Mouse (Mus musculus): ENCODE measurements around the gene Wdfy3.

- TF ChIP-seq CTCF (IDR thresholded peaks at IDR 0.05; ENCODE audit: insufficient read depth, low read length) (no peak), POLR2A (IDR thresholded peaks at IDR 0.05; ENCODE audit: borderline replicate concordance, extremely low read depth, low read depth, low read length) (no peak)
These were observed 75.7 kb downstream of the Wdfy3 start for GRCm38 (mm10) chr5:101993996-101994395.

All from lung, adult 2 months (tissue).